Mouse (Mus musculus) hindbrain, embryonic 14.5 days (tissue): ENCODE data around the gene Pear1. TPM values are rescaled to one million over a fixed set of nuclear protein-coding genes. Genes with fewer than 3 reads are reported as not detected.

ENCODE experiments used
- ATAC-seq: fragments of 200-750 bp; cut with Nextera tagmentation; 2 replicates; pipeline ENCODE4 v1.8.0; 2017; ENCODE audit warnings: moderate number of reproducible peaks, mild to moderate bottlenecking, moderate TSS enrichment, moderate library complexity; ENCODE audit not compliant: low FRiP score
- DNase-seq: peaks from one replicate; pipeline ENCODE4 v3.0.0-alpha.2; 2015; ENCODE audit warnings: low spot score
- H3K27ac ChIP-seq: fragments of 300-500 bp; sonication (generic); 2 replicates; pipeline ENCODE4 v1.5.1; 2014; ENCODE audit warnings: mild to moderate bottlenecking, moderate library complexity
- H3K27me3 ChIP-seq: fragments of 300-500 bp; sonication (generic); 2 replicates; pipeline ENCODE4 v1.6.1; 2014; ENCODE audit warnings: mild to moderate bottlenecking, low read length, mixed read lengths; ENCODE audit not compliant: control insufficient read depth, insufficient read depth
- H3K36me3 ChIP-seq: fragments of 300-500 bp; sonication (generic); replicated peaks from 2 replicates; pipeline ENCODE4 v1.6.1; 2014; ENCODE audit not compliant: control insufficient read depth, insufficient read depth
- H3K4me1 ChIP-seq: fragments of 300-500 bp; sonication (generic); replicated peaks from 2 replicates; pipeline ENCODE4 v1.6.1; 2014; ENCODE audit warnings: antibody characterized with exemption, low read length, mixed read lengths; ENCODE audit not compliant: control insufficient read depth, insufficient read depth
- H3K4me2 ChIP-seq: fragments of 300-500 bp; sonication (generic); replicated peaks from 2 replicates; pipeline ENCODE4 v1.6.1; 2014; ENCODE audit warnings: mild to moderate bottlenecking, moderate library complexity
- H3K4me3 ChIP-seq: fragments of 300-500 bp; sonication (generic); replicated peaks from 2 replicates; pipeline ENCODE4 v1.5.1; 2014; ENCODE audit warnings: mild to moderate bottlenecking, low read length
- H3K9ac ChIP-seq: fragments of 300-500 bp; sonication (generic); 2 replicates; pipeline ENCODE4 v1.6.1; 2014
- H3K9me3 ChIP-seq: fragments of 300-500 bp; sonication (generic); 2 replicates; pipeline ENCODE4 v1.6.1; 2016; ENCODE audit warnings: low read length; ENCODE audit not compliant: control insufficient read depth
- WGBS: fragments of 180-500 bp; shearing (Covaris S2); extraction: QIAGEN DNeasy Blood & Tissue Kit; methylation state at CpG from one replicate; pipeline ENCODE4 v1.1.7; 2014; 5-methylcytosine and 5-hydroxymethylcytosine counted together
- polyA plus RNA-seq: library from polyadenylated mRNA; unstranded; fragments of >200 nt; fragmentation: Nextera tagmentation; extraction: Ambion mirVana; gene quantifications from 2 replicates; pipeline ENCODE4 v1.2.1, GENCODE M21; 2014

Gene Pear1
- polyA plus RNA-seq, 1 experiment from 2014 or later: 9.9 TPM

- DNase-seq (no peak), ATAC-seq (no peak; the same call in 1 of the 2 replicates)
- no peak overlapping the region for H3K4me3 ChIP-seq
- H3K27ac ChIP-seq: no peak overlapping the region
- no peaks in the 10 kb centered on the region for H3K4me1 ChIP-seq
- WGBS: 70% methylated on average over 6 of the region's 6 CpGs
- no peaks in the 10 kb centered on the region for H3K36me3 ChIP-seq
- peaks cover 18% of the 10 kb centered on the region for H3K27me3 ChIP-seq
- no peak overlapping the region for H3K9ac ChIP-seq
- H3K4me2 ChIP-seq: no peak overlapping the region
- no peaks in the 10 kb centered on the region for H3K9me3 ChIP-seq
Observed at GRCm38 (mm10) chr3:87816166-87816565, 7.9 kb downstream of the Pear1 start.

GRCm38 (mm10) chr3:87812873-87813272, 11.2 kb downstream of the Pear1 start:
- WGBS: 62% methylated on average over 10 of the region's 10 CpGs
- Histone ChIP-seq H3K36me3 (no peaks in the 10 kb centered on the region), H3K4me1 (no peaks in the 10 kb centered on the region; the same call in 1 of the 2 replicates), H3K9ac (no peak overlapping the region), H3K4me3 (no peak overlapping the region), H3K4me2 (no peak overlapping the region), H3K27me3 (peaks cover 51% of the 10 kb centered on the region), H3K9me3 (no peaks in the 10 kb centered on the region), H3K27ac (no peak overlapping the region)
- ATAC-seq (no peak), DNase-seq (no peak)

GRCm38 (mm10) chr3:87812413-87812812, 11.7 kb downstream of the Pear1 start:
- no peaks in the 10 kb centered on the region; the same call in 1 of the 2 replicates for H3K4me1 ChIP-seq
- DNase-seq (no peak), ATAC-seq (no peak)
- no peaks in the 10 kb centered on the region for H3K36me3 ChIP-seq
- peaks cover 55% of the 10 kb centered on the region for H3K27me3 ChIP-seq
- 83% methylated on average over 4 of the region's 4 CpGs for WGBS
- no peaks in the 10 kb centered on the region for H3K9me3 ChIP-seq
- H3K27ac ChIP-seq: no peak overlapping the region
- H3K4me3 ChIP-seq: no peak overlapping the region
- H3K4me2 ChIP-seq: no peak overlapping the region
- H3K9ac ChIP-seq: no peak overlapping the region

- no peak for ATAC-seq
- 80% methylated on average over 8 of the region's 8 CpGs for WGBS
- H3K4me2 ChIP-seq: no peak overlapping the region
- H3K27me3 ChIP-seq: peaks cover 62% of the 10 kb centered on the region
- H3K36me3 ChIP-seq: no peaks in the 10 kb centered on the region
- H3K9ac ChIP-seq: no peak overlapping the region
- DNase-seq: no peak
- H3K27ac ChIP-seq: no peak overlapping the region
- H3K9me3 ChIP-seq: no peaks in the 10 kb centered on the region
- H3K4me1 ChIP-seq: no peaks in the 10 kb centered on the region; the same call in 1 of the 2 replicates
- H3K4me3 ChIP-seq: no peak overlapping the region
Observed at GRCm38 (mm10) chr3:87811297-87811696, 12.8 kb downstream of the Pear1 start.

- Histone ChIP-seq H3K4me3 (peak overlapping the region; percentile 11), H3K4me2 (peak overlapping the region; percentile 35), H3K27ac (no peak overlapping the region), H3K9ac (no peak overlapping the region), H3K9me3 (no peaks in the 10 kb centered on the region), H3K36me3 (no peaks in the 10 kb centered on the region), H3K4me1 (no peaks in the 10 kb centered on the region; the same call in 1 of the 2 replicates), H3K27me3 (peaks cover 70% of the 10 kb centered on the region)
- DNase-seq (no peak), ATAC-seq (no peak)
- WGBS: 7% methylated on average over 27 of the region's 28 CpGs
Observed at GRCm38 (mm10) chr3:87809322-87809962, 14.7 kb downstream of the Pear1 start.

GRCm38 (mm10) chr3:87804038-87804677, 19.9 kb downstream of the Pear1 start:
- Histone ChIP-seq H3K36me3 (no peaks in the 10 kb centered on the region), H3K4me1 (peaks cover 6% of the 10 kb centered on the region; the same call in 1 of the 2 replicates), H3K27me3 (peaks cover 73% of the 10 kb centered on the region), H3K4me2 (peak overlapping the region; percentile 40), H3K9ac (no peak overlapping the region), H3K4me3 (peak overlapping the region; percentile 17; the same call in 1 of the 2 replicates), H3K9me3 (no peaks in the 10 kb centered on the region), H3K27ac (no peak overlapping the region)
- DNase-seq (no peak), ATAC-seq (no peak)
- WGBS: 6% methylated on average over 26 of the region's 26 CpGs

GRCm38 (mm10) chr3:87801681-87802080, 22.4 kb downstream of the Pear1 start:
- Histone ChIP-seq H3K4me1 (peaks cover 16% of the 10 kb centered on the region; the same call in 1 of the 2 replicates), H3K36me3 (no peaks in the 10 kb centered on the region), H3K27me3 (peaks cover 76% of the 10 kb centered on the region), H3K4me2 (no peak overlapping the region), H3K27ac (no peak overlapping the region), H3K9me3 (no peaks in the 10 kb centered on the region), H3K9ac (no peak overlapping the region), H3K4me3 (no peak overlapping the region)
- DNase-seq (no peak), ATAC-seq (no peak)
- 66% methylated on average over 5 of the region's 5 CpGs for WGBS

- WGBS: 2% methylated on average over 29 of the region's 29 CpGs
- Histone ChIP-seq H3K27me3 (peaks cover 87% of the 10 kb centered on the region), H3K9ac (peak within 1 kb of the TSS; percentile 49), H3K9me3 (no peaks in the 10 kb centered on the region), H3K4me1 (peaks cover 25% of the 10 kb centered on the region; the same call in 1 of the 2 replicates), H3K4me3 (peak within 1 kb of the TSS; percentile 27), H3K27ac (no peak within 1 kb of the TSS), H3K36me3 (no peaks in the 10 kb centered on the region), H3K4me2 (peak within 1 kb of the TSS; percentile 52)
- no peak for ATAC-seq
- DNase-seq: no peak
Observed at GRCm38 (mm10) chr3:87796736-87797334, 27.3 kb downstream of the Pear1 start, which contains the start of gene Insrr. Gene Insrr (plus strand): TSS chr3:87796951.
